Mouse (Mus musculus) ES-Bruce4 (cell line): ENCODE results near the gene Kif6. TPM values are rescaled to one million over a fixed set of nuclear protein-coding genes. Genes with fewer than 3 reads are reported as not detected.

Experiments used
- H3K27ac ChIP-seq: 2 replicates; pipeline ENCODE4 v1.5.1; 2012; ENCODE audit warnings: low read length, inconsistent platforms; ENCODE audit not compliant: insufficient read depth
- H3K27me3 ChIP-seq: 2 replicates; pipeline ENCODE4 v1.6.1; 2012; ENCODE audit warnings: mild to moderate bottlenecking, low read length, inconsistent platforms; ENCODE audit not compliant: control insufficient read depth, poor library complexity, insufficient read depth, severe bottlenecking
- H3K36me3 ChIP-seq: 2 replicates; pipeline ENCODE4 v1.6.1; 2012; ENCODE audit warnings: inconsistent platforms, mild to moderate bottlenecking, low read length, moderate library complexity; ENCODE audit not compliant: control insufficient read depth, poor library complexity, insufficient read depth, severe bottlenecking
- H3K4me1 ChIP-seq: one replicate; pipeline ENCODE4 v1.8.1; 2011; ENCODE audit warnings: low read length; ENCODE audit not compliant: control insufficient read depth, insufficient read depth
- H3K4me3 ChIP-seq: 2 replicates; pipeline ENCODE4 v1.5.1; 2011; ENCODE audit warnings: low read depth, mild to moderate bottlenecking, low read length
- H3K9ac ChIP-seq: 2 replicates; pipeline ENCODE4 v1.6.1; 2012; ENCODE audit warnings: low read depth, mild to moderate bottlenecking, inconsistent platforms; ENCODE audit not compliant: poor library complexity, severe bottlenecking
- H3K9me3 ChIP-seq: replicated peaks from 2 replicates; pipeline ENCODE4 v1.6.1; 2012; ENCODE audit warnings: mild to moderate bottlenecking, low read length, inconsistent platforms; ENCODE audit not compliant: control insufficient read depth, poor library complexity, insufficient read depth, severe bottlenecking
- CTCF ChIP-seq: IDR thresholded peaks from one replicate; pipeline ENCODE4 v1.8.1; 2011; ENCODE audit warnings: low read depth, low read length
- EP300 ChIP-seq: IDR thresholded peaks from 2 replicates; pipeline ENCODE4 v1.6.1; 2011; ENCODE audit warnings: low read depth, low read length; ENCODE audit not compliant: insufficient read depth
- POLR2A ChIP-seq: IDR thresholded peaks from one replicate; pipeline ENCODE4 v1.8.1; 2011; ENCODE audit warnings: low read length; ENCODE audit not compliant: insufficient read depth
- polyA plus RNA-seq: library from polyadenylated mRNA; stranded (reverse); fragments of >200 nt; gene quantifications from 2 replicates; pipeline ENCODE4 v1.2.4, GENCODE M21; 2011; ENCODE audit warnings: low read depth; ENCODE audit not compliant: missing spikeins, insufficient read depth, insufficient read length

The Kif6 gene
- polyA plus RNA-seq, 1 experiment = 2.3 TPM

- no peaks in the 10 kb centered on the region; the same call in 1 of the 2 replicates for H3K27me3 ChIP-seq
- H3K4me1 ChIP-seq = no peaks in the 10 kb centered on the region
- H3K4me3 ChIP-seq = no peak overlapping the region
- H3K9ac ChIP-seq = no peak overlapping the region
- H3K9me3 ChIP-seq = no peaks in the 10 kb centered on the region
- TF ChIP-seq POLR2A (no peak), EP300 (no peak), CTCF (no peak)
- no peaks in the 10 kb centered on the region for H3K36me3 ChIP-seq
- no peak overlapping the region for H3K27ac ChIP-seq
Measured at GRCm38 (mm10) chr17:49691455-49691805, 76.5 kb downstream of the Kif6 start.

- H3K9ac ChIP-seq = no peak overlapping the region
- H3K4me1 ChIP-seq = no peaks in the 10 kb centered on the region
- no peak overlapping the region for H3K27ac ChIP-seq
- H3K4me3 ChIP-seq = no peak overlapping the region
- no peak for TF ChIP-seq CTCF
- no peak for TF ChIP-seq EP300
- TF ChIP-seq POLR2A = no peak
- H3K36me3 ChIP-seq = no peaks in the 10 kb centered on the region
- H3K9me3 ChIP-seq = no peaks in the 10 kb centered on the region
- H3K27me3 ChIP-seq = no peaks in the 10 kb centered on the region; the same call in 1 of the 2 replicates
Measured at GRCm38 (mm10) chr17:49693206-49693605, 78.3 kb downstream of the Kif6 start.

GRCm38 (mm10) chr17:49697220-49697619 lies 82.3 kb downstream of the Kif6 start:
- Histone ChIP-seq H3K36me3 (no peaks in the 10 kb centered on the region), H3K27ac (no peak overlapping the region), H3K9ac (no peak overlapping the region), H3K9me3 (no peaks in the 10 kb centered on the region), H3K27me3 (no peaks in the 10 kb centered on the region; the same call in 1 of the 2 replicates), H3K4me3 (no peak overlapping the region), H3K4me1 (no peaks in the 10 kb centered on the region)
- TF ChIP-seq CTCF (no peak), POLR2A (no peak), EP300 (no peak)

GRCm38 (mm10) chr17:49703492-49704249 lies 88.7 kb downstream of the Kif6 start:
- Histone ChIP-seq H3K27me3 (no peaks in the 10 kb centered on the region), H3K36me3 (no peaks in the 10 kb centered on the region), H3K4me1 (no peaks in the 10 kb centered on the region), H3K9me3 (no peaks in the 10 kb centered on the region), H3K4me3 (no peak overlapping the region), H3K27ac (no peak overlapping the region), H3K9ac (no peak overlapping the region)
- TF ChIP-seq POLR2A (no peak), EP300 (no peak), CTCF (no peak)

- Histone ChIP-seq H3K27me3 (no peaks in the 10 kb centered on the region), H3K9ac (no peak overlapping the region), H3K27ac (no peak overlapping the region), H3K4me1 (no peaks in the 10 kb centered on the region), H3K36me3 (no peaks in the 10 kb centered on the region), H3K9me3 (no peaks in the 10 kb centered on the region), H3K4me3 (no peak overlapping the region)
- TF ChIP-seq EP300 = no peak
- no peak for TF ChIP-seq CTCF
- TF ChIP-seq POLR2A = no peak
Measured at GRCm38 (mm10) chr17:49709192-49709591, 94.3 kb downstream of the Kif6 start.

- TF ChIP-seq EP300 = no peak
- TF ChIP-seq POLR2A = no peak
- no peak for TF ChIP-seq CTCF
- no peaks in the 10 kb centered on the region for H3K9me3 ChIP-seq
- no peaks in the 10 kb centered on the region for H3K4me1 ChIP-seq
- H3K27ac ChIP-seq = no peak overlapping the region
- H3K27me3 ChIP-seq = no peaks in the 10 kb centered on the region
- no peak overlapping the region for H3K4me3 ChIP-seq
- H3K36me3 ChIP-seq = no peaks in the 10 kb centered on the region
- no peak overlapping the region for H3K9ac ChIP-seq
Measured at GRCm38 (mm10) chr17:49710101-49710630, 95.2 kb downstream of the Kif6 start.
